Mouse (Mus musculus) thymus, postnatal 0 days (tissue): Measurements from ENCODE around the gene Serpina1e. TPM values are rescaled to one million over a fixed set of nuclear protein-coding genes. Genes with fewer than 3 reads are reported as not detected.
"Not testable (repeated sequence)": the region's sequence is repeated elsewhere in the genome, so short reads cannot be mapped to it uniquely, and the experiment has no call there.

Experiments
- DNase-seq: peaks from one replicate; pipeline ENCODE4 v3.0.0-alpha.2; 2015; ENCODE audit warnings: low spot score
- polyA plus RNA-seq: library from polyadenylated mRNA; unstranded; fragments of >200 nt; fragmentation: Nextera tagmentation; extraction: Ambion mirVana; gene quantifications from 2 replicates; pipeline ENCODE4 v1.2.1, GENCODE M21; 2015

Gene Serpina1e
- polyA plus RNA-seq, 1 experiment from 2014 or later = 0.38 TPM

DNA sequence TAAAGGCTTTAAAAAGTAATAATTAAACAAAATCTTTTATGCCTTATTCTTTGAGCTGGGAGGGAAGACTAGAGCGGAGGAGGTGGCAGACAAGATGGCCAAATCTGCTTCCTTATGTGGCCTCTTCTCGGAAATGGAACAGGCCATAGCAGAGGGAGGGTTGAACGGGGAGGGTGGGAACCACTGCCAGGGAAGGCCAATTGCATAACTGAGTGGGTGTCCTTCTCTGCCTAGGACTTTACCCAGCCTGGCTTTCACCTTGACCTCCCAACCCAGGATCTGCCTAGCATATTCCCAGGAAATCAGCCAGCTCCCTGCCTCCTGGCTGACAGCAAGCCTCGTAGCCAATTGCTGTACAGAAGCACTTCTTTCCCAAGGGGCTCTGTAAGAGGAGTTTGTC is 4.5 kb upstream of the Serpina1e start:
- DNase-seq = no peak

DNA sequence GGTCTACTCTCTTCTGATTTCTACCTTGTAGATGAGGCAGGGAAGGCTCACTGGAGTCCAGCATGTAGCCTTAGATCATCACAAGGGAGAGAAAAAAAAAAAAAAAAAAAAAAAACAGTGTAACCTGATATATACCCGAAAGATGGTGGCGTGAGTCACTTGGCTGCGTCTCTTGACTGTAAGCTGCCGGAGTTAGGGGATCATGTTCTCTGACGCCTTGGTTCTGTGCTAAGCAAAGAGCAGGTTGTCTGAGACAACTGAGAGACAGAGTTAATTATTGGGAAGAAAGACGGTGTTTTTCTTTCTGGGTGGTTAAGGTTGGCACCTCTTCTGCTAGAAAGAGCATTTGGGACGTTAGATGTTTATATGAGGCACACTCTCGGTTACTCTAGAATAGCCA is 4.1 kb upstream of the Serpina1e start:
- no peak for DNase-seq

- no peak for DNase-seq
Measured at GRCm38 (mm10) chr12:103962337-103962736, 3.6 kb upstream of the Serpina1e start.

DNA sequence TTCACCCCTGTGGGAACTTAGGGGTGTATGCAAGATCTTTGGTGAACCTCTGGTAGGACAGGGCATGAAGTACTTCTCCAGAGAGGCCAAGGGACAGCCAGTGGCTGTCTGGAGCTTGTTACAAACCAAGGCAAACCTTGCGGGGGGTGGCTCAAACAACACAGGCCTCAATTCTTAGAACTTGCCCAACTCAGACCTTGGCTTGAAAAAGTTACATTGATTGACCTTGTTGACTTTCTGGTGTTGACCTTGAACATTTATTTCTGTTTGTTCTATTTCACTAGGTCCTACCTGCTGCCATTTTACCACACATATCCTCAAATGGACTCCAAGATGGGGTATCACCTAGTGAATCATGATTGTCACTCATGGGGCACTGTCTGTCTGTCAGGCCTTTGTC is 2.9 kb upstream of the Serpina1e start:
- no peak for DNase-seq

GRCm38 (mm10) chr12:103956555-103956954 is 2.2 kb downstream of the Serpina1e start:
- not testable (repeated sequence) for DNase-seq

GRCm38 (mm10) chr12:103952972-103953371 is 5.8 kb downstream of the Serpina1e start:
- DNase-seq = not testable (repeated sequence)

DNA sequence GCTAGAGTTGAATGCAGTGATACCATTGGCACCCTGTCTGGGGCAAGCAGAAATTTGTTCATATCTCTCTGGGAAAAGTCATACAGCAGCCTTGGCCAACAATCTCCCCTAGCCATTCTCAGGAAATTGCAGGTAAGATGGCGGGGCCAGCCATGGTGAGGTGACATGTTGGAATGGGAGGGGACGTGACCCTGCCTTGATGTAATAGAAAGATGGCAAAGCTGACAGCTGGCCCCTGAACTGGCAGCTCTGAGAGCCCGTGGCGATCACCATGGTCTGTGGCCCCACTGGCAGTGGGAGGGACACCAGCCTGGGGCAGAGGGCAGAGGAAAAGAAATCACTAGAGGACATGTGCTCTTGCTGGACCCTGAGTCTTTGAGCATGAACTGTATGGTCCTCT is 12.5 kb downstream of the Serpina1e start:
- DNase-seq = no peak

DNA sequence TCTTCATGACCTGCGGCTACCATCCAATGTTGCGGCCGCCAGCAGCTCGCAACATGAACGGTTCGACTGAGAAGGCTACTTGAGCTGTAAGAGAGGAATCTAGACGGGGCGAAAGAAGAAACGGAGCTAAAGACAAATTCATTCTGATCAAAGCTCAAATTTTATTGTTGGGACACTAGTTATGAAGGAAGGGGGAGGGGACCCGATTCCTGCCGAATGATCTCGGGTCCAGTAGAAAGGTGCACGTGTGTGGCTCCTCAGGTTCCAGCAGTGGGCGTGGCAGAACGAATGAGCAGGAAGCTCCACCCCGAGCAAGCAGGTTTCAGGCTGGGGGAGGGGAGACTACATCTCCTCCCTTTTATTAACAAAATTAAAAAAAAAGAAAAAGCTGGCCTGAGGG is 49.6 kb downstream of the Serpina1e start:
- not testable (repeated sequence) for DNase-seq

DNA sequence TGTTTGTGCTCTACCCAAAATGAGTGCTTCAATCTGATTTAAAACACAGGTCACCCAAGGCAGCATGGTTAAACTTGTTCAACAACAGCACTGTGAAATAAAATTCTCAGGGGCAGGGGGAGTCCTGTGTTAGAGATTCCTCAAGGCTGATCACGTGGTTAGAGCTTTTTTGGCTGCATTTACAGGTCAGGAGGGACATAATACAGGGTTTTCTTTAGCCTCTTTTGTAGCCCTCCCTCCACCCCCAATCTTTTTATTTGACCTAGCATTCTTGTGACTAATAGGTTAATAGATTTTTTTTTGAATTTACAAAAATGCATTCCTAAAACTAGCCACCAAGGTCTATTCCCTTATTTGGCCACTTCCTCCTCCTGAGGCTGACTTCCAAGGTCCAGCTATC is 51.0 kb downstream of the Serpina1e start:
- not testable (repeated sequence) for DNase-seq

- DNase-seq = not testable (repeated sequence)
Measured at GRCm38 (mm10) chr12:103904837-103905340, 53.9 kb downstream of the Serpina1e start, which contains the start of gene Serpina1c. Serpina1c (minus strand) TSS chr12:103904887.

DNA sequence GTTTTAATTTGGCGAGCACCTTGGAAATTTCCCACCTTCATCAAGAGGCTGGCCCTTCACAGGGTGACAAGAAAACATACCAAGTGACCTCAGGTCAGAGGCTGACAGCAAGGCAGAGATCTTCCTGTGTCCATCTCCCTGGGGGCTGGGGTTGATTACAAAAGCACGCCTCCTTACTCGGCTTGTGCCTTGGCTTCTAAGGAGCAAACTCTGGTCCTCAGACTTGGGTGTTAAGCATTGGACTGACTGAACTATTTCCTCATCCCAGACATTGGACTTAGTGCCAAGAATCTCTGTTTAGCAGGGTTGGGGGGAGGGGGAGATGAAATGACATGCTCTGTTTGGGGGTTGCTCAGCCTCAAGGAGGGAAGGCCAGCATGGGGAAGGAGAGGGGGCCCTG is 56.8 kb downstream of the Serpina1e start:
- not testable (repeated sequence) for DNase-seq

Other genes with a start within 250 kb of the Serpina1e start
- gene Serpina1d, start 185.4 kb downstream of the Serpina1e start, polyA plus RNA-seq = not detected in 2 replicates
- 0.17 TPM in 1 of 2 replicates, not detected in the other for gene Serpina1b, start 128.6 kb downstream of the Serpina1e start, polyA plus RNA-seq
- gene Serpina1a, start 95.4 kb downstream of the Serpina1e start, polyA plus RNA-seq = not detected in 2 replicates
- gene Serpina1c, start 54.1 kb downstream of the Serpina1e start, polyA plus RNA-seq = 0.18 TPM in 1 of 2 replicates, not detected in the other
- 0.34 and 0.40 TPM in 2 replicates for gene Serpina11, start 31.0 kb upstream of the Serpina1e start, polyA plus RNA-seq
- gene Serpina9, start 54.8 kb upstream of the Serpina1e start, polyA plus RNA-seq = 0.95 and 1.1 TPM in 2 replicates
- gene Serpina12, start 85.5 kb upstream of the Serpina1e start, polyA plus RNA-seq = 0.20 and 0.27 TPM in 2 replicates
- gene Serpina5, start 142.1 kb upstream of the Serpina1e start, polyA plus RNA-seq = not detected in 2 replicates
- gene Serpina3a, start 153.7 kb upstream of the Serpina1e start, polyA plus RNA-seq = not detected in 2 replicates
- gene Serpina3b, start 169.0 kb upstream of the Serpina1e start, polyA plus RNA-seq = not detected in 2 replicates
- gene Serpina3c, start 194.9 kb upstream of the Serpina1e start, polyA plus RNA-seq = 0.08 and 0.12 TPM in 2 replicates